Mouse (Mus musculus): Measurements from ENCODE around the gene Os9. TPM values are rescaled to one million over a fixed set of nuclear protein-coding genes. Genes with fewer than 3 reads are reported as not detected.
"Not testable (repeated sequence)": the region's sequence is repeated elsewhere in the genome, so short reads cannot be mapped to it uniquely, and the experiment has no call there.

Gene Os9
- total and polyA plus RNA-seq, 2 experiments from 2014 or later: 119 to 122 TPM

GRCm38 (mm10) chr10:127165354-127165653 lies 44.4 kb upstream of the Os9 start:
- 1% methylated on average over 42 of the region's 42 CpGs for WGBS
- DNase-seq (no peak), ATAC-seq (peak; percentile 47; the same call in 1 of the 2 replicates)
- Histone ChIP-seq H3K4me3 (ENCODE audit: low read depth, low read length) (peak overlapping the region; percentile 83), H3K27me3 (ENCODE audit: insufficient read depth, low read length) (peaks cover 2% of the 10 kb centered on the region), H3K9me3 (ENCODE audit: low read length) (no peaks in the 10 kb centered on the region), H3K4me1 (ENCODE audit: insufficient read depth) (no peaks in the 10 kb centered on the region), H3K36me3 (ENCODE audit: insufficient read depth) (peaks cover 15% of the 10 kb centered on the region; the same call in 1 of the 2 replicates), H3K9ac (peak overlapping the region; percentile 99), H3K4me2 (ENCODE audit: low read depth) (peak overlapping the region; percentile 84), H3K27ac (ENCODE audit: low read depth, low read length) (peak overlapping the region; percentile 94)
- no peak for TF ChIP-seq CTCF (IDR thresholded peaks at IDR 0.05; ENCODE audit: low read depth)

DNA sequence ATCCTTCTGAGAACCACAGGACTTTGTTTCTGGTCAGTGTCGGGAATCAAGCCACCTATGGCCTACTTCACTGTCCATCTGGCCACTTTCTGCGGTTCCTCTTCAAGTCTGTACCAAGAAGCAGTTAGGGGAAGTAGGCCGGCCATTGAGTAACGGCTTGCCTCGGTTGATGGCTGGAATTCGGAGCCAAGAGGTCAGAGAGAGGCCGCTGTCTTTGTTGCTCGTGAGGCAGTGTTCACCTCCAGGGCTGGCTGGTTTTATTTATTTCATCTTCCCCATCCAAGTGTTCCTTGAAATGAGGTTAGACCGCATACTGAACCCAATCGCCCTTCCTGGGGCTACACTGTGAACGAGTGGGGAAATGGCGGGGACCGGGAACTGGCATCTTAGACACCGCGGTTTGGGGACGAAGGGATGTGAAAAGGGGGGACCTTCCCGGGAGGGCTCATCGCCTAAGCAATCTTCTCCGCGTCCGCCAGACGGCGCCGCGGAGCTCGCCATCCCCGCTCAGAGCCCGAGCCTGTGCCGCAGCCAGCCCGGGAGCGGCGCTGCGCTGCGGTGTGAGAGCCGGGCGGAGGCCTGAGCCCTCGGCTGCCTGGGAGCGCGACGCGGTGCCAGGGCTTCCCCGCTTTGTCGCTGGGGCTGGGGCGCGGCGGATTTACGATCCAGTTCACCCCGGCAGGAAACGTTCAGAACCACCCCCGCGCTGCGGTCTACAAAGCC lies 43.9 kb upstream of the Os9 start, which contains the start of gene B4galnt1:
B4galnt1 (plus strand) TSS at position 595 of the 723 bp plus-strand sequence.
- TF ChIP-seq CTCF (IDR thresholded peaks at IDR 0.05; ENCODE audit: low read depth): peak; percentile 98
- Histone ChIP-seq H3K4me1 (ENCODE audit: insufficient read depth) (no peaks in the 10 kb centered on the region), H3K4me2 (ENCODE audit: low read depth) (peak within 1 kb of the TSS; percentile 84), H3K4me3 (ENCODE audit: low read depth, low read length) (peak within 1 kb of the TSS; percentile 83), H3K36me3 (ENCODE audit: insufficient read depth) (peaks cover 15% of the 10 kb centered on the region; the same call in 1 of the 2 replicates), H3K9ac (peak within 1 kb of the TSS; percentile 99), H3K27me3 (ENCODE audit: insufficient read depth, low read length) (no peaks in the 10 kb centered on the region; the same call in none of the 2 replicates), H3K27ac (ENCODE audit: low read depth, low read length) (peak within 1 kb of the TSS; percentile 94), H3K9me3 (ENCODE audit: low read length) (no peaks in the 10 kb centered on the region)
- WGBS: 2% methylated on average over 49 of the region's 52 CpGs
- ATAC-seq (peak; percentile 93), DNase-seq (peak; percentile 96)

GRCm38 (mm10) chr10:127164190-127164589 lies 43.3 kb upstream of the Os9 start:
- Histone ChIP-seq H3K27me3 (ENCODE audit: insufficient read depth, low read length) (no peaks in the 10 kb centered on the region; the same call in 1 of the 2 replicates), H3K9me3 (ENCODE audit: low read length) (no peaks in the 10 kb centered on the region), H3K4me3 (ENCODE audit: low read depth, low read length) (peak overlapping the region; percentile 83; the same call in 1 of the 2 replicates), H3K9ac (peak overlapping the region; percentile 99), H3K4me1 (ENCODE audit: insufficient read depth) (no peaks in the 10 kb centered on the region), H3K4me2 (ENCODE audit: low read depth) (peak overlapping the region; percentile 84), H3K36me3 (ENCODE audit: insufficient read depth) (peaks cover 12% of the 10 kb centered on the region; the same call in 1 of the 2 replicates), H3K27ac (ENCODE audit: low read depth, low read length) (peak overlapping the region; percentile 94)
- TF ChIP-seq CTCF (IDR thresholded peaks at IDR 0.05; ENCODE audit: low read depth): no peak
- ATAC-seq: no peak
- DNase-seq: no peak
- 90% methylated on average over 4 of the region's 4 CpGs for WGBS

DNA sequence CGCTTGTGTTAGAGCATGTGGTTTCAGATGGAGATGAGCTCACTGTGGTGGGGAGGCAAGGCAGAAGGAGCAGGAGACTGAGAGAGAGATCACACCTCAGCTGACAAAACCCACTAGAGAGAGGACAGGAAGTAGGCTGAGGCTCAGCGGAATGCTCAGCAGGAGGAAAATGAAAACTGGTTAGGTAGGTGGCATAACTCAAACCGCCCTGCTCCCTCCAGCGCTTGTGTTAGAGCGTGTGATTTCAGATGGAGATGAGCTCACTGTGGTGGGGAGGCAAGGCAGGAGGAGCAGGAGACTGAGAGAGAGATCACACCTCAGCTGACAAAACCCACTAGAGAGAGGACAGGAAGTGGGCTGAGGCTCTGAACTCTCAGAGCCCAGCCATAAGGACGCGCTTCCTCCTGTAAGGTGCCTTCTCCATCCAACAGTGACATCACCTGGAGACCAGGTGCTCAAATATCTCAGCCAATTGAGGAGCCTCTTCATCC lies 41.9 kb upstream of the Os9 start:
- H3K36me3 ChIP-seq (ENCODE audit: insufficient read depth); H3K9ac ChIP-seq; ATAC-seq; H3K4me3 ChIP-seq (ENCODE audit: low read depth, low read length); H3K27me3 ChIP-seq (ENCODE audit: insufficient read depth, low read length); H3K9me3 ChIP-seq (ENCODE audit: low read length); DNase-seq; H3K4me1 ChIP-seq (ENCODE audit: insufficient read depth); H3K27ac ChIP-seq (ENCODE audit: low read depth, low read length); H3K4me2 ChIP-seq (ENCODE audit: low read depth): not testable (repeated sequence)
- 57% methylated on average over 7 of the region's 7 CpGs for WGBS

GRCm38 (mm10) chr10:127160728-127161127 lies 39.8 kb upstream of the Os9 start:
- Histone ChIP-seq H3K27me3 (ENCODE audit: insufficient read depth, low read length) (no peaks in the 10 kb centered on the region), H3K9me3 (ENCODE audit: low read length) (no peaks in the 10 kb centered on the region), H3K36me3 (ENCODE audit: insufficient read depth) (no peaks in the 10 kb centered on the region), H3K4me2 (ENCODE audit: low read depth) (no peak overlapping the region), H3K4me1 (ENCODE audit: insufficient read depth) (no peaks in the 10 kb centered on the region), H3K9ac (no peak overlapping the region), H3K4me3 (ENCODE audit: low read depth, low read length) (no peak overlapping the region), H3K27ac (ENCODE audit: low read depth, low read length) (no peak overlapping the region)
- DNase-seq (no peak), ATAC-seq (no peak)
- WGBS: 67% methylated on average over 3 of the region's 3 CpGs
- no peak for TF ChIP-seq CTCF (IDR thresholded peaks at IDR 0.05; ENCODE audit: low read depth)

- no peak for TF ChIP-seq CTCF (IDR thresholded peaks at IDR 0.05; ENCODE audit: low read depth)
- H3K27me3 ChIP-seq (ENCODE audit: insufficient read depth, low read length): no peaks in the 10 kb centered on the region
- no peak for DNase-seq
- ATAC-seq: no peak
- no peaks in the 10 kb centered on the region for H3K9me3 ChIP-seq (ENCODE audit: low read length)
- no peaks in the 10 kb centered on the region for H3K36me3 ChIP-seq (ENCODE audit: insufficient read depth)
- 76% methylated on average over 9 of the region's 9 CpGs for WGBS
- no peak overlapping the region for H3K9ac ChIP-seq
- no peak overlapping the region for H3K27ac ChIP-seq (ENCODE audit: low read depth, low read length)
- no peaks in the 10 kb centered on the region for H3K4me1 ChIP-seq (ENCODE audit: insufficient read depth)
- H3K4me3 ChIP-seq (ENCODE audit: low read depth, low read length): no peak overlapping the region
- no peak overlapping the region for H3K4me2 ChIP-seq (ENCODE audit: low read depth)
These were observed 39.1 kb upstream of the Os9 start for GRCm38 (mm10) chr10:127160081-127160480.

GRCm38 (mm10) chr10:127158471-127158870 lies 37.5 kb upstream of the Os9 start:
- Histone ChIP-seq H3K36me3 (ENCODE audit: insufficient read depth) (no peaks in the 10 kb centered on the region), H3K4me3 (ENCODE audit: low read depth, low read length) (no peak overlapping the region), H3K9ac (no peak overlapping the region), H3K9me3 (ENCODE audit: low read length) (no peaks in the 10 kb centered on the region), H3K27ac (ENCODE audit: low read depth, low read length) (no peak overlapping the region), H3K27me3 (ENCODE audit: insufficient read depth, low read length) (no peaks in the 10 kb centered on the region), H3K4me2 (ENCODE audit: low read depth) (no peak overlapping the region), H3K4me1 (ENCODE audit: insufficient read depth) (no peaks in the 10 kb centered on the region)
- DNase-seq (no peak), ATAC-seq (no peak)
- 74% methylated on average over 3 of the region's 3 CpGs for WGBS
- TF ChIP-seq CTCF (IDR thresholded peaks at IDR 0.05; ENCODE audit: low read depth): no peak
